Mouse (Mus musculus) spleen, embryonic (tissue): ENCODE measurements at regions not wholly inside any gene's neighbourhood (a gene's known extent, or its start where the extent isn't known, plus 50 kb on each side); places are given as distances from the start of the nearest gene placed in this dataset.

Experiments used
- CTCF ChIA-PET: fragments of 350-600 bp; sonication (Branson Sonifier 250); formaldehyde crosslinking; loops from one replicate; lab custom pipeline; 2022; lab: Charles Lee

DNA sequence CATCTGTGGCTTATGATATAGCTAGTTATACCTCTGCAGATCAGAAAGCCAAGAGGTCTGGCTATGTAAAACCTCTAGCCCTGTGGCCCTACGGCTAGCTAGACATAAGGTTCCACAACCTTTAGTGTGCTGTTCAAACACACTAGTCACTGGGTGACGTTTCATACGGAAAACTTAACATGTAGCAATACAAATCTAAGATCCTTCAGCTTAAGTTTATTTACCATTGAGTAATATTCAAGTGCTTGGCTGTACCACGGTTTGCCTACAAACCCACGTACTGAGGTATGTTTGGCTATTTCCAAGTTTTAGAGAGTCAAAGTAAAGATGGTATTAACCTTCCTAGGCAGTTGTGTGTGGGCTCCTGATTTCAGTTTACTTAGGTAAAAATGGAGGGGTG is 56.5 kb upstream of the Tarsl2 start:
- CTCF ChIA-PET = no interaction called here

GRCm38 (mm10) chr7:65586429-65586828 is 58.3 kb upstream of the Tarsl2 start:
- CTCF ChIA-PET = no interaction called here

DNA sequence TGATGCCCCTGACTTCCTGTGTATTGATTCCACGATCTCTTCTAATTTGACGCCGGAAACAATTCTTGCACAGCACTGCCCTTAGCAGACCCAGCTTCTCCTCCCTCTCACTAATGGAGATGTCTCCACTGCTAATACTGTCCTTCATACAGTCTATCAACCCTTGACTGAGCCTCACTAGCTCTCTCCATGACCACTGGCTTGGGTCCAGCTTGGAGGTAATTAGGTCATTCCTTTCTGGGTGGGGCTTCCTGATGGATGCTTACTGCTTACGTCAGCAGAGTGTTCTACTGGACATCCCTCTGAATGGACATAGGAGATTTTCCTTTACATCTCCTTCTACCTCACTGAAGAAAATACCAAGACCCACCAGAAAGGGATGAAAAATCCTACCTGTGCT is 57.7 kb upstream of the Tjp1 start:
- CTCF ChIA-PET = interaction anchor here (0.5 kb wide), 1 partner anchor 58 kb away, joined by 3 read pairs; no protein-coding TSS in a partner anchor

- CTCF ChIA-PET = no interaction called here
Measured at GRCm38 (mm10) chr7:65580938-65581534, 53.5 kb upstream of the Tjp1 start.
